Mouse (Mus musculus) mesoderm, embryonic 11.5 days (tissue): ENCODE data around the gene Naa50.
A peak's percentile ranks its signal among the peaks of the same experiment; 100 is the strongest.

Experiments
- DNase-seq: peaks from one replicate; pipeline ENCODE4 v3.0.0-alpha.2; 2012; ENCODE audit warnings: low read depth, low spot score

Naa50 gene

DNA sequence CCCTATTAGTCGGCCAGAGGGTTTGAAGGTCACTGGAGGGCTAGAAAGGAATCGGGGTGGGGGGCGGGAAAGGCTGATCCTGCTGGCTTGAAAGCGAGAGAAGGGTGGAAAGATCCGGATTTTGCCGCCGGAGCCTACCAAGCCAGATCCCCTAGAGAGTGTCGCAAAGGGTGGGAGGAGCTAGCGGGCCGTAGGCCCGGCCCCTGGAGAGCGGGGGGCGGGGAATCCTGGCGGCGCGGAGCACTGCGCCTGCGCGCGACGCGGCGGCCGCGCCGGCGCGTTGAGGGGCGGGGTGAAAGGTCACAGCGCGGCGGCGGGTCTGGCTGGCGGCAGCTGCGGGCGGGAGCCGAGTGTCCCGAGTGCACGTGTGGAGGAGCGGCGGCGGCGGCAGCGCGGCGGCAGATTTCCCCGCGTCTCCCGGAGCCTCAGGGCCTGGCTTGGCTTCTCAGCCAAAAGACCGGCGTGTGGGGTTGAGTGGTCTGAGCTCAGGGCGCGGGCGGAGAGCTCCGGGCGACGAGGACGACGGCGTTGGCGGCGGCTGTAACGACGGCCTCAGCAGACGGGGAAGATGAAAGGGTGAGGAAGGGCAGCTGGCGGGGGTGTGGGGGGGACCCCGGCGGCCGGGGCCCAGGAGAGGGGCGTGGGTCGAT is at the start of gene Naa50, which contains the start of gene Atp6v1a:
Gene Naa50 (plus strand): TSS at position 295 of the 650 bp plus-strand sequence.
Gene Atp6v1a (minus strand): TSS at position 170 of the 650 bp plus-strand sequence.
- peak; percentile 94 for DNase-seq

DNA sequence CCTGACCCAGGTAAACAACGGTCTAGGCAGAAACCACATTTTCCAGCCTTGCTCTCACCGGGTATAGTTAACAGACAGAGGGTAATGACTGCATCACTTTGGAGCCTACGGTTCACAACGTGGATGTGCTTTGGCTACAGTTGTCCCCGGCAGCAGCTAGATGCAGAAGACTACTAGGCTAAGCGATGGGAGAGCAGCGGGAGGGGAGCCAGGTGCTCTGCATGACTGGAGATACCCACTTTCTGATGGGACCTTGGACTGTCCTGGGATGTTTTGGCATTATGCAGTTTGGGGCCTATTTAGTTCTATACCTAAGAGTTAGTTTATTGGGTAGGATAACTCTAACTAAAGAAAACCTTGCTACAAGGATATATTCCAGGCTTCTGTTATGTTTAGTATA is 40.3 kb upstream of the Naa50 start:
- no peak for DNase-seq

DNA sequence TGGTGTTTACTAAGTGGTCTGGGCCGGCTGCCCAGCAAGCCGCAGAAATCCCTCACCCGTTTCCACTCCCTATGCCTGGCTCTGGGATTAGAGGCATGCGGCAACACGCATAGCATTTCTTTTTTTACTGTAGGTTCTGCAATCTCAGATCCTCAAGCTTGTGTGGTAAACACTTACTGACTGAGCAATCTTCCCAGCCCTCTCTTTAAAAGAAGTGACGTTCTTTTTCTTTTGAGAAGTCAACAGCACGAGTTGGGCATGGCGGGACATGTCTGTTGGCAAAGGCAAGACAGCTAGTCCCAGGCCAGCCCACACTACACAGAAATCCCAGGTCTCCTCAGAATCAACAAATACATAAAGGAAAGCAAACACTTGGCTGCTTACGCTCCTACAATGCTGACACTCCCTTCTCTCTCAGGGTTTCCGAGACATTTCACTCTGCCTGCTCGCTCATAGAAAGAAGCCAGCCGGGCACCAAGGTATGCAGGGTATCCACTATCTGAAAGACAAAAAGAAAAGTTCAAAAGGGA is 38.4 kb upstream of the Naa50 start:
- no peak for DNase-seq

DNA sequence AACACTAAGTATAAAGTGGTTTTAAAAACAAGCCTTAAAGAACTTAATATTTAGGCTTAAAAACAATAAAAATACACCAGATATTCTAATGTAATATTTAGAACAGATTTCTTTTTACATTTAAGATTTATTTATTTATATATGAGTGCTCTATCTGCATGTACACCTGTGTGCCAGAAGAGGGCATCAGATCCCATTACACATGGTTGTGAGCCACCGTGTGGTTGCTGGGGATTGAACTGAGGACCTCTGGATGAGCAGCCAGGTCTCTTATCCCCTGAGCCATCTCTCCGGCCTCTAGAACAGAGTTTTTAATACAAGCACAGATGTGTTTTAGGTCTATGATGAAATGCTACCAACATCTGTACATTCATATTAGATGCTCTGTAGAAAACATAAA is 36.7 kb upstream of the Naa50 start:
- DNase-seq = no peak

DNA sequence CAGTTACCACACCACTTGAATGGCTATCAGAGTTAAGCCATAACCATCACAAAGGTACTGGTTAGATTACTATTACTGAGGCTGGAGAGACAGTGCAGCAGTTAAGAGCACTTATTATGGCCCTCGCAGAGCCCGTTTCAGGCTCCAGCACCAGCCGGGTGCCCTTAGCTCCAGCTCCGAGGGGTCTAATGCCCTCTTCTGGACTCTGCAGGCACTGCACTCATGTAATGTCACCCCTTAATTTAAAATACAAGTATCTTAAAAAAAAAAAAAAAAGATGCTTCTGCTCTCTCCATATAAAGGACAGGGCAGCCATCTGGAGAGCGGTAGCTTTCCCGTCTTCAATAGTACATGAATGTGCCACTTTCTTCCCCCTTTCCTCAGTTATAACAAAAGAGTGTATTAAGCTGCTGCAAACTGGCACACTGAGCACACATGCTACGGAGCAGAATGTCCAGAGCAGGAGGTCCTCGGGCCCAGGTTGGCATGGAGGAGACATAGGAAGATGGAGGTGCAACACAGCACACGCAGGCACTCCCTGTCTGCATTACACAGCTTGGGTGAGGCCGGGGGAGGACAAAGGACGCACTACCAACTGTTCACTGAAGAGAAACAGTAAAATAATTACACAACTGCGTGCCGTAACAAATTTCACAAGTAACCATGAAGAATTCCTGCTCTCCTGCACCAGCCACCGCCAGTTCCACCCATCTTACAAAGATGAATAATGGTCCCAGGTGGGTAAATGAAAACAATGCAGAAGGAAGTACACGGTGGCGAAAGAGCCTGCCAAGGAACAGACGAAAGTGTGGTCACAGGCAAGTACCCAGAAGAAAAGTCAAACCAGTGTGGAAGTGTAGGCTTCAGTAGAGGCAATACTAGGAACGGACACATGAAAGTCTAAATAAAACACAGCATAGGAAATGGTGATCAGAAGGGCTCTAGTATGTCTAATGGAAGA is 35.5 kb upstream of the Naa50 start:
- DNase-seq = no peak

DNA sequence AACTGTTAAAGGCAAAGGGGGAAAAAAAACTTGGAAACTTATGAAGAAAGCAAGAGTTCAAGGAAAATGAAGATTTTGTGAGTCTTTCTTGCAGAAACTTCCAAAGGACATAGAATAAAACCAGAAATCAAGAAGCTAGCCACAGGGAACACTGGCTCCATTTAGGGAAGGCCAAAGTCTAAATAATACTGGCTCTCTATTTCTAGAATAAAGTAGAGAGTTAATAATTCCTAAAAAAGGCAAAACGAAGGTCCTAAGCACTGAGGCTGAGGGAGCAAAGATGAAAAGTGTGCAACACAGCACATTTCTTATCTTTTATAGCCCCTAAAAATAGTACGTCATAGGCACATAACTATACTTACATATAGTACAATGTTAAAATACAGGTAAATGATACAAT is 34.4 kb upstream of the Naa50 start:
- DNase-seq = no peak

DNA sequence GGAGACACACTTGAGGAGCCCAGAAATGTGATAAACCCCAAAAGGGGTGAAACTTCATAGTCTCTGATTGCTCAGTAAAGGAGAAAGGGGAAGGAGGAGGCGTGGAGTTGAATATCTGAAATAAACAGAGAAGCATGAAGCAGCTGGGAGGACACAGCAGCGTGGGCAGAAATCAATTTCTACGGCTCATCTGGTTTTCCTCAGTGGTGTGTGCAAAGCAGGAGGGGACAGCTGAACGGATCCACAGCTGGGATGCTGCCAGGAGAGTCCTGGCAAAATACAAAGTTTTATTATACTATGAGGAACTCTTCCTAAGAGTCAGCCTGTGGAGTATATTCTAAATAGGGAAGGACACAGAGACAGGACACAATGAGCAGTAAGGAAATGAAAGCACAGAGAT is 30.6 kb upstream of the Naa50 start:
- no peak for DNase-seq

DNA sequence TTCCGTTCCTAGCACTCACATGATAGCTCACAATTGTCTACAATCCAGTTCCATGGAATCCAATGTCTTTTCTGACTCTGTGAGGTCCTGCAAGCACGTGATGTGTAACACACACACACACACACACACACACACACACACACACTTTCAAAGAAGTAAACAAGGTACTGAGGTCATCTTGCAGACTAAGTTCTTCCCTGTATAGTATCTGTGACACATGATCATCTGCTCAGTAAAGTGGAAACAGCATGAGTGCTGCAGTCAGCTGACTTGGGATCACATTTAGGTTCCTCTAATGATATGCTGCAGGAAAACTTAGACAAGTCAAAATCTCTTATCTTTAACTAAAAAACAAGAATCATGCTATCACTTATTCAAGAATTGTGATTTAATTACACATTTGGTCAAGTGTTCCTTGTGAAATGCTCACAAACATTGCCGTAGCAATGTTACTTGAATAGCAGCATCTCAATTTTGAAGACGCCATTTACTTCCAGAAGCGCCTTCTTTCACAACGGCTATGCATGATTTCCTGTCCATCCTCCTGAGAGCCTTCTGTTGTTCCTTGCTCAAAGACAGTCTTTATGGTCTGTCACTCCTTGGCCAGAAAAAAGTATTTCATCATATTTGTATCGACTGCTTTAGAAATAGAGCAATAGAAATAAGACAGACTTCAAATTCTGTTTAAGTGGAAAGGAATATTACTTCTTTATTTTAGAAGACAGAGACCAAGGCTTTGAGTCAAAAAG is 19.7 kb upstream of the Naa50 start:
- DNase-seq = no peak

DNA sequence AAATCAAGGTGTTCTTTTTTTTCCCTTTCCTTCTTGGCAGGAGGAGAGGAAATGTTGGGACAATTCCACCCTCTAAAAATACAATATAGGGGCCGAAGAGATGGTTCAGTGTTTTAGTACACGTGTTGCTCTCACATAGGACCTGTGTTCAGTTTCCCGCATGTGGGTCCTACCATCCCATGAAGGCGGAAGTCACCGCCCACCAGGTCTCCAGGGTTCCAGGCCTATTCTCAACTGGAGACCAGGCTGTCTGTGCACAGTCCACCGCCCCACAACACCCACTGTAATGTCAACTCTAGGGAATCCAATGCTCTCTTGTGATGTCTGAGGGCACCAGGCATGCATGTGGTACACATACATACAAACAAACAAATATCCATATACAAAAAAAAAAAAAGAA is 17.5 kb upstream of the Naa50 start:
- DNase-seq = no peak

DNA sequence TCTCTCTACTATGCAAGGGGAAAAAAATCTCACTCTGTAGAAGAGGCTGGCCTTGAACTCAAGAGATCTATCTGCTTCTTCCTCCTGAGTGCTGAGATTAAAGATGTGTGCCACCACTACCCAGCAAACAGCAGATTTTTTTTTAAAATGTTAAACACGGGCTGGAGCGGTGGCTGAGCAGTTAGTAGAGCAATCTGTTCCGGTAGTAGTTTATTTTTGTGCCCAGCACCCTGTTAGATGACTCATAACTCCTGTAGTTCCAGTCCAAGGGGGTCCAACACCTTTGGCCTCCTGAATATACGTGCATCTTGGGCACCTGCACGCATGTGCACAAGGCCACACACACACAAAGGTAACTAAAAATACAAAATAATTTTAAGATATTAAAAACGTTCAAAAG is 17.1 kb upstream of the Naa50 start:
- DNase-seq = no peak

DNA sequence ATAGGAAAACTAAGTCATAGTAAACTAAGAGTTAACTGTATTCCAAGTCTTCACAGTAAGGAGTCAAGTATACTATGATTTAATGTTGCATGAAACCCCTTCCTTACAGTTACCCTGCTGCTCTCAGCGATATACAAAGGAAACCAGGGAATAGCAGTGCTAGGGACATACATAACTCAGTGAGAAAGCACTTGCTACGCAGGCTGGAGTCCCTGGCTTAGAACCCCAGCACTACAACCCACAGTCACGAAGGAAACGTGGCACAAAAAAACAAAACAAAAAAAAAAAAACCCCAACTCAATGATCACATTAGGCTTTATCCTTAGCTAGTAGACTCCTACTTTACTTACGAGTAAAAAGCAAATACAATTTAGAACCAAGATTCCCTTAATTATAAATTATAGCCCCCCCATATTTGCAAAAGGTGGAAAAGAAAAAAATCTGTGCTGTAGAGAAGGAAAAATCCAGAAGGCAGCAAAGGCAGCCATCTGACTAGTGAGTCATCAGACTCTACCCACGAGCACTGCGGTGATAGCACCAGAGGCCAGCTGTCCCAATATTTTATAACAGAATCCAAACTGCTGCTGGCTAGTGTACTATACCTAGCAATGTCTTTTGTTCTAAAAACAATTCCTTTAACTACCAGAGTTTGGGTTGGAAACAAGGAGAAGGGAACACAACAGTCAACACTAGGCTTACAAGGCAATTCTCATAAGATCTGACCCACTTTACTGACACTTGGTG is 16.5 kb upstream of the Naa50 start:
- DNase-seq = no peak

DNA sequence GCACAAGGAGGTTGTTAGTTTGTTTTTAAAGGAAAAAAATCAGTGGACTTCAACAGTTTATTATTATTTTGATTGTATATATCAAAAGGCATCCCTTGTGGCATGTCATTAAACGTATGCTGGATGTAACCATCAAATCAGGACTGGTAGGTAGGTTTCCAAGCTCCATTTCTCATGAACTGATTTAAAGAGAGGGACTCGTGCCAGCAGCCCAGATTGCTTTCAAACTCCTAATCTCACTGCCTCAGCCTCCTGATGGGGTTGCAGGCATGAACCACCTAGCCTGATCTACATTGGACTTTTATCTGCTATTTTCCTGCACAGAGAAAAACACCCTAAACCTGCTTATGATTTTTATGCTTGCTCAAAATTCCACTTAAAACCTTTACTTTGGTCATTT is 15.8 kb upstream of the Naa50 start:
- no peak for DNase-seq

DNA sequence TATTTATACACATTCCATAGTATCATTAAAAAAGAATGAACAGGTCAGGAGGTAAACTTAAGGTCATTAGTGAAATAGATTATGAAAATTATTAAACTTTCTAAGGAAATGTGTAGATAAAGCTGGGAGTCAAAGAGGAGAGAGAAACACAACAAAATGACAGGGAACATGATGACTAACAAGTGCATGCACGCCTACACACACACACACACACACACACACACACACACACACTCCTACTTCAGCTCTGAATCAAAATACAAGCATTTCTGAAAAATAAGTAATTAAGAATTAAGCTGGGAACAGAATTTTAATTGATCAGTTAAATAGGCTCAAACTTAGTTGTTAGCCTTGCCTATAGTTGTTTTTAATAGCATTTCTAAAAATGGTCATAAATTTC is 14.9 kb upstream of the Naa50 start:
- no peak for DNase-seq

DNA sequence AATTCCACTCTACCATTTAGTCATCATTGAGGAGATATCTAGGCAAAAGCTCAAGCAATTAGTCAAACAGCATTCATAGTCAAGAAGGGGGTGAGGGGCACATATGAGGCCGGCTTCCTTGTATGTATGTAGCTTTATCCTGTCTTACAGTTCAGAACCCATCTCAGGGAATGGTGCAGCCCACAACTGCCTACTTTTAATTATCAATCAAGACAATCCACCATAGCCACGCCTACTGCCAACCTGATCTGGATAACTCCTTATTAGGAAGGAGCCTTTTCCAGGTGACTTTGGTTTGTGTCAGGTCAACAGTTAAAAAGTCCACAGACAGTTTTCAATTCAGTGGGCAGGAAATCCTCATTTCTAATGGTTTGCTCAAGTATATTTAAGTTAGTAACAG is 14.2 kb upstream of the Naa50 start:
- DNase-seq = no peak

DNA sequence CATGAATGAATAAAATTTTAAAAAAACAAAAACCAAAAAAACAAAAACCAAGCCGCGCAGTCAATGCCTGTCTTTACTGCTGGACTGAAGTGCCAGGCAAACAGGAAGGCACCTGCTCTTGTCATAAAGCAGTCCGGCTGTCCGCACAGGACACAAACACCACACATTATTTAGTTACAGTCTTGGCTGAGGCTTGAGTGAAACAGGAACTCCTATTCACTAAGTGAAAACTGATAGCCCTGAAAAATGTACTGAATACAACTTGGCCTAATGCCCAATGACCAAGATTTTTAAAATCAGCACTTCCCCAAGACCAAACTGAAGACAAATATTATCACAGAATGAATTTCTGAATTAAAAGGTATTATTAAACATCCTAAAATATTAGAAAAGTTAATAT is 13.2 kb upstream of the Naa50 start:
- DNase-seq = no peak

DNA sequence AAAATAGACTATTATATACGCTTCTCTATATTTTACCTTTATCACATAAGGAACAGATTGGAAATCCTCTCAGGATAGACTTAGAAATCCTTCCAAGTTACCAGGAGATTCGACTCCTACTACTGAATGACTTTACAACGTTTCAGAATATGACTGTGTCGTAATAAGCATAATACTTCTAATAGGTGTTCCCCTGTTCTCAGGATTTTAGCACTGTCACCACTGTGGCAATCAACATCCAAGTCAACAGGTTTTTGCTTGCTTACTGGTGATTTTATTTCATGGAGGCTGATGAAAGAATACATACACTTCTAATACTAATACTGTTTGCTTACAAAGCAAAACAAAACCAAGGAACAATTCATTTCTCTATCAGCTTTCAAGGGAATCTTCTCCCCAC is 7.3 kb upstream of the Naa50 start:
- no peak for DNase-seq

DNA sequence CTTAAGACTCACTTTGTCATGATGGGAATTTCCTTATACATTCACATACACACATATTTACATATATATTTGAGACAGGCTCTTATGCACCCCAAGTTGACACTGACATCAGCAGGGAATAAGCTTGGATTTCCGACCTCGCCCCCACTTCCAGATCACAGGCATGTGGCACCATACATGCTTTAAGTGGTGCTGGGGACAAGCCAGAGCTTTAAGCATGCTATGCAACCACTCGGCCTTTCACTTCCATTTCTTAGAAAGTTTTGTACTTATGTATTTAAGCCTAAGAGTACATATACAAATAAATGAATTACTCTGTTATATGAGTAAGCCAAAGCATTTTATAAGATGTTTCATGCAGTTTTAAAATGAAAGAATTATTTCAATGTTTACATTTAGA is 6.4 kb upstream of the Naa50 start:
- DNase-seq = no peak

DNA sequence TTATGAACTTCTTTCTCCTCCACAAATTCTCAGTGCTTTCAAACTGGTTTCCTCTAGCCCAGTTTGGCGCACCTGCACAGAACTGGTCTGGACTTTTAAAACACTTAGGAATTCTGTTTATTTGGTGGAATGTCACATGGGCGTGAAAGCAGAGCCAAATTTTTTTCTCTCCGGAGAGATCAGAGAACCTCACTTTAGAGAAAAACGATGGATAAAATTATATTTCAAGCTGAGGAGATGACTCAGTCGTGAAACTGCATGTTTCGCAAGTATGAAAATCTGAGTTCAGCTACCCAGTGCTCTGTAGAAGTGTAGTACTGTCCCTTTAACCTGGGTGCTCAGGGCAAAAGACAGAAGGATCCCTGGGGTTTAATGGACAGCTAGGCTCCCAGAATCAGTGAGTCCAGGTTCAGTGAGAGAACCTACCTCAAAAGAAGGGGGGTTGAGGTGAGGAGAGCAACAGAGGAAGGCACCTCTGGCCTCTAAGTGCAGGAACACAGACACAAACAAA is 3.1 kb upstream of the Naa50 start:
- DNase-seq = no peak

DNA sequence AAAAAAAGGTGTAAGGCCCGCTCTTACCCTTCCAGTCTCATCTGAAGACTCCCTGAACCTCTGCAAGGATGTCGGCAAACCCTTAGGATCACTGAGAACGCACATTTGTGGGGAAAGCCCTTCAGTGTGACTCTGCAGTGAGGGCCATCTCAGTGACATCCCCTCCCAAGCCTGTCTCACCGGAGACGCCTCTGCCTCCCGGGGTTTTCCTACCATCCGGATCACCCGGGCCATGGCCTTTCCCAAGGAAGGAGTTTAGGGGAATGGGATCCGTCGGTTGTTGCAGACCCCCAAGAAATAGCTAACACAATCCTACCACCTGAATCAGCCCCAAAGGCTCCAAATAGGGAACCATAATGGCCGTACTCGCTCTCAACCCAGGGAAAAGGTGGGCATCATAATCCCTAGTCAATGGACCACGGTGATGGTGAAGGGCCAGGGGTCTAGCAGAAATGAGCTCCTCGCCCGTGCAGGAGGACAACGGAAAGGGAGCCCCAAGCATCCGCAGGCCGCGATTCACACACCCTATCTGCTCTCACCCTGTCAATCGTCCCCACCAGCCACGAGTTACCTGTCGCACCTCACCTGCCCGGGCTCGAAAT is 1.2 kb upstream of the Naa50 start:
- no peak for DNase-seq

DNA sequence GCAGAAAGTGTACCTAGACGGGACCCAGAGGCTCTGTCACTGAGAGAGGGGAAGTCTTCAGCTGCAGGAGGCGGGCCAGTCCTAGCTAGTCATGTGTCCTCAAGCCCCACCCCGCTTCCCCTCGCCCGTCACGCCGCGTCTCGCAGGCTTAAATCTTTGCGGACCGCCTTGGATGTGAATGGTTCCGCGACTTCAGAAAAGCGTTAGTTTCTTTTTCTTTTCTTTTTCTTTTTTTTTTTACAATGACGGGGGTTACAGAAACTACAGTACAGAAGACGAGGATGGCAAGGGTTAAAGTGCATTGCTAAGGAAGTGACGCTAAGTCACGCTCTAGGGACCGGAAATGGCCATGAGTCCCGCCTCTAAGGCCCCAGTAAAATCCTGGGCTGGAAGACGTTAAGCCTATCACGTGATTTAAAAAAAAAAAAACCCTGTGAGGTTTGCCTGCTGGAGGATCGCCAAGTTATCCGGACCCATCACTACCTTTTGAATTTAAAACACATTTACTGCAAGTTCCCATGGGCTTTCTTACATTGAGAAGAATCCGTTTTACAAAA is 573 bp upstream of the Naa50 start:
- DNase-seq = peak; percentile 93
